ENCODE assay signal across 16 mouse cellular contexts in genomic region chr13:93614361-93614948, GRCm38 (mm10). TPM values are rescaled to one million over a fixed set of nuclear protein-coding genes. Genes with fewer than 3 reads are reported as not detected.
DNase-seq lines count a peak whose midpoint lies in the region; ATAC-seq lines count a peak whose summit lies in the region.
"Had no signal": no experiment of that assay in that cellular context is flagged by ENCODE, and none has a peak within 500 bp of the region (broad histone marks: within the 10 kb centered on the region; RNA-seq: fewer than 3 reads in every experiment).

No protein-coding gene starts in this region.

- no peak overlapping the region for H3K4me3 ChIP-seq in intestine, embryonic 14.5 days (ENCODE audit: low read depth, low read length)
- no peak overlapping the region for H3K4me3 ChIP-seq in forebrain, embryonic 13.5 days
- H3K4me3 ChIP-seq: forebrain, embryonic 12.5 days; hindbrain, embryonic 15.5 days; midbrain, embryonic 12.5 days; neural tube, embryonic 15.5 days had no signal

- no peaks in the 10 kb centered on the region for H3K27me3 ChIP-seq in intestine, embryonic 14.5 days (replicated peaks; ENCODE audit: control insufficient read depth, insufficient read depth, low read length)
- H3K27me3 ChIP-seq in forebrain, embryonic 13.5 days: no peaks in the 10 kb centered on the region
- H3K27me3 ChIP-seq: forebrain, embryonic 12.5 days; hindbrain, embryonic 15.5 days; midbrain, embryonic 12.5 days; neural tube, embryonic 15.5 days had no signal

- 0 out of 2 replicates have a peak overlapping the region, but pooled peaks have one; percentile 22 for H3K27ac ChIP-seq in intestine, embryonic 14.5 days (ENCODE audit: low read depth)
- no peak overlapping the region for H3K27ac ChIP-seq in forebrain, embryonic 13.5 days
- H3K27ac ChIP-seq: forebrain, embryonic 12.5 days; hindbrain, embryonic 15.5 days; midbrain, embryonic 12.5 days; neural tube, embryonic 15.5 days had no signal

- WGBS in intestine, embryonic 14.5 days: 28% methylated on average over 5 of the region's 6 CpGs
- WGBS in forebrain, embryonic 13.5 days: 54% methylated on average over 5 of the region's 6 CpGs

- H3K4me2 ChIP-seq in intestine, embryonic 14.5 days (ENCODE audit: low read length): no peak overlapping the region
- no peak overlapping the region for H3K4me2 ChIP-seq in forebrain, embryonic 13.5 days
- H3K4me2 ChIP-seq: forebrain, embryonic 12.5 days; hindbrain, embryonic 15.5 days; midbrain, embryonic 12.5 days; neural tube, embryonic 15.5 days had no signal

- no peaks in the 10 kb centered on the region for H3K9me3 ChIP-seq in intestine, embryonic 14.5 days (ENCODE audit: control insufficient read depth, low read length)
- no peaks in the 10 kb centered on the region for H3K9me3 ChIP-seq in forebrain, embryonic 13.5 days (replicated peaks)
- H3K9me3 ChIP-seq: forebrain, embryonic 12.5 days; hindbrain, embryonic 15.5 days; midbrain, embryonic 12.5 days; neural tube, embryonic 15.5 days had no signal

- peak; percentile 42 to 43 for DNase-seq in cerebellum, postnatal 10 days
- DNase-seq in 416B (ENCODE audit: low read depth): peak; percentile 18
- no peak for DNase-seq in intestine, embryonic 14.5 days (ENCODE audit: low spot score)
- peak; percentile 75 for DNase-seq in kidney, postnatal 10 days
- DNase-seq in layer of hippocampus, postnatal 14 days (ENCODE audit: low spot score in 2 of 2): no peak
- DNase-seq in left cerebral cortex, adult 11 months (ENCODE audit: low spot score): no peak
- DNase-seq: cerebellum, adult 2 months; gastrocnemius, postnatal 10 days; thymus, adult 18-20 months had no signal

- H3K36me3 ChIP-seq in intestine, embryonic 14.5 days (ENCODE audit: control insufficient read depth, insufficient read depth, low read length): no peaks in the 10 kb centered on the region
- no peaks in the 10 kb centered on the region for H3K36me3 ChIP-seq in forebrain, embryonic 13.5 days (ENCODE audit: poor library complexity, severe bottlenecking)
- H3K36me3 ChIP-seq: forebrain, embryonic 12.5 days; hindbrain, embryonic 15.5 days; midbrain, embryonic 12.5 days; neural tube, embryonic 15.5 days had no signal

- no peak overlapping the region for H3K9ac ChIP-seq in intestine, embryonic 14.5 days (ENCODE audit: low read length)
- H3K9ac ChIP-seq in forebrain, embryonic 13.5 days: no peak overlapping the region
- H3K9ac ChIP-seq: forebrain, embryonic 12.5 days; hindbrain, embryonic 15.5 days; midbrain, embryonic 12.5 days; neural tube, embryonic 15.5 days had no signal

- no peak for ATAC-seq in cerebellum, adult (ENCODE audit: insufficient number of reproducible peaks, low FRiP score, low TSS enrichment)
- ATAC-seq in intestine, embryonic 14.5 days (replicated peaks; ENCODE audit: low FRiP score, low TSS enrichment, low read depth): peak; percentile 55; the same call in 1 of the 2 replicates
- no peak for ATAC-seq in forebrain, embryonic 13.5 days

- H3K4me1 ChIP-seq in intestine, embryonic 14.5 days (replicated peaks; ENCODE audit: control insufficient read depth, insufficient read depth, low read length): 0 out of 2 replicates have a peak, but pooled peaks cover 6% of the 10 kb centered on the region
- H3K4me1 ChIP-seq in forebrain, embryonic 13.5 days: 0 out of 2 replicates have a peak, but pooled peaks cover 3% of the 10 kb centered on the region
- H3K4me1 ChIP-seq: forebrain, embryonic 12.5 days; hindbrain, embryonic 15.5 days; midbrain, embryonic 12.5 days had no signal

RNA-seq across cellular contexts. Expression of gene Bhmt, which starts 23.3 kb away (rescaled TPM):
- polyA plus RNA-seq in intestine, embryonic 14.5 days (2014; fragmentation: Nextera tagmentation; extraction: Ambion mirVana): not detected in 2 replicates
- total RNA-seq in layer of hippocampus, postnatal 14 days (2021): under 1 TPM in 1 of 2 experiments, not detected in 1; 0.32 TPM
- polyA plus RNA-seq in forebrain, embryonic 13.5 days (2015; fragmentation: Nextera tagmentation; extraction: Ambion mirVana): 0.09 and 0.33 TPM in 2 replicates
- total RNA-seq: MEL had no signal
- polyA plus RNA-seq: cerebellum, adult 2 months had no signal

RNA-seq across cellular contexts. Expression of gene Bhmt2, which starts 59.6 kb away (rescaled TPM):
- 0.07 TPM in 1 of 2 replicates, not detected in the other for polyA plus RNA-seq in intestine, embryonic 14.5 days (2014; fragmentation: Nextera tagmentation; extraction: Ambion mirVana)
- total RNA-seq in layer of hippocampus, postnatal 14 days (2021): under 1 TPM; 0.41 TPM
- 0.09 TPM in 1 of 2 replicates, not detected in the other for polyA plus RNA-seq in forebrain, embryonic 13.5 days (2015; fragmentation: Nextera tagmentation; extraction: Ambion mirVana)
- total RNA-seq: MEL had no signal
- polyA plus RNA-seq: forebrain, embryonic 12.5 days; midbrain, embryonic 12.5 days; neural tube, embryonic 15.5 days had no signal

RNA-seq across cellular contexts. Expression of gene Dmgdh, which starts 59.8 kb away (rescaled TPM):
- polyA plus RNA-seq in intestine, embryonic 14.5 days (2014; fragmentation: Nextera tagmentation; extraction: Ambion mirVana): 0.11 TPM in 1 of 2 replicates, not detected in the other
- under 1 TPM; 0.24 to 0.48 TPM for total RNA-seq in layer of hippocampus, postnatal 14 days (2021)
- polyA plus RNA-seq in forebrain, embryonic 13.5 days (2015; fragmentation: Nextera tagmentation; extraction: Ambion mirVana): 0.06 and 0.10 TPM in 2 replicates
- total RNA-seq: gastrocnemius, postnatal 10 days; MEL had no signal
- polyA plus RNA-seq: midbrain, embryonic 12.5 days had no signal

Comparison
In these comparisons a context has a peak if more than half of its experiments do, and no peak if none do; other contexts are left out.
1. DNase-seq: peak in cerebellum, postnatal 10 days (2 of 2), 416B (single experiment) and kidney, postnatal 10 days (single experiment); none in intestine, embryonic 14.5 days (single experiment), layer of hippocampus, postnatal 14 days (0 of 2) and left cerebral cortex, adult 11 months (single experiment).